ENCODE assay signal across 22 mouse cellular contexts in genomic region chr1:47193001-47193400, GRCm38 (mm10).
DNase-seq lines count a peak whose midpoint lies in the region; ATAC-seq lines count a peak whose summit lies in the region.
"Had no signal": no experiment of that assay in that cellular context is flagged by ENCODE, and none has a peak within 500 bp of the region (broad histone marks: within the 10 kb centered on the region; RNA-seq: fewer than 3 reads in every experiment).

No protein-coding gene starts in this region.

- H3K4me2 ChIP-seq in midbrain, embryonic 15.5 days = no peak overlapping the region
- H3K4me2 ChIP-seq: hindbrain, embryonic 12.5 days; midbrain, embryonic 13.5 days; neural tube, embryonic 13.5 days had no signal

- no peak overlapping the region for H3K27ac ChIP-seq in midbrain, embryonic 15.5 days
- H3K27ac ChIP-seq: embryonic facial prominence, embryonic 10.5 days; heart, embryonic 10.5 days; hindbrain, embryonic 12.5 days; limb, embryonic 10.5 days; midbrain, embryonic 13.5 days; neural tube, embryonic 13.5 days had no signal

- DNase-seq in left cerebral cortex, adult 11 months (ENCODE audit: low spot score) = peak; percentile 59
- no peak for DNase-seq in left cerebral cortex, postnatal 4 days
- peak; percentile 33 for DNase-seq in layer of hippocampus, adult 9-10 months (ENCODE audit: low spot score)
- peak; percentile 49 to 92 for DNase-seq in left cerebral cortex, postnatal 25 days (ENCODE audit: low spot score in 2 of 2)
- no peak for DNase-seq in T-cell, adult 2 months (ENCODE audit: low spot score)
- DNase-seq in spleen, postnatal 10 days (ENCODE audit: low spot score in 2 of 2) = no peak
- DNase-seq: adrenal gland, adult 2 months; cerebellum, adult 8-10 months; gastrocnemius, postnatal 25 days; kidney, adult 2 months; kidney, postnatal 25 days; liver, postnatal 0 days; lung, postnatal 10 days; thymus, postnatal 4 days had no signal

- H3K4me1 ChIP-seq in midbrain, embryonic 15.5 days = no peaks in the 10 kb centered on the region
- H3K4me1 ChIP-seq: embryonic facial prominence, embryonic 10.5 days; heart, embryonic 10.5 days; hindbrain, embryonic 12.5 days; limb, embryonic 10.5 days; midbrain, embryonic 13.5 days; neural tube, embryonic 13.5 days had no signal

- WGBS in midbrain, embryonic 15.5 days = 83% methylated on average over 4 of the region's 4 CpGs

- H3K27me3 ChIP-seq in midbrain, embryonic 15.5 days (replicated peaks) = no peaks in the 10 kb centered on the region
- H3K27me3 ChIP-seq: hindbrain, embryonic 12.5 days; midbrain, embryonic 13.5 days; neural tube, embryonic 13.5 days had no signal

- intact Hi-C loops in left cerebral cortex, postnatal 4 days (cut with DNase I) = no loop called here
- intact Hi-C loops in left cerebral cortex, postnatal 25 days (cut with DNase I) = loop anchor here (1.0 to 10.0 kb wide), 4 partner anchors 81 to 338 kb away; no protein-coding TSS in a partner anchor

- ATAC-seq in midbrain, embryonic 15.5 days (replicated peaks) = no peak
- ATAC-seq: inflammation-experienced regulatory T-cells, adult 6 months; liver, postnatal 0 days; midbrain, embryonic 13.5 days had no signal

- H3K4me3 ChIP-seq in midbrain, embryonic 15.5 days = no peak overlapping the region
- H3K4me3 ChIP-seq: embryonic facial prominence, embryonic 10.5 days; heart, embryonic 10.5 days; hindbrain, embryonic 12.5 days; limb, embryonic 10.5 days; midbrain, embryonic 13.5 days; neural tube, embryonic 13.5 days had no signal

- H3K9me3 ChIP-seq in midbrain, embryonic 15.5 days = no peaks in the 10 kb centered on the region
- H3K9me3 ChIP-seq: embryonic facial prominence, embryonic 10.5 days; heart, embryonic 10.5 days; hindbrain, embryonic 12.5 days; limb, embryonic 10.5 days; midbrain, embryonic 13.5 days; neural tube, embryonic 13.5 days had no signal

- no peak overlapping the region for H3K9ac ChIP-seq in midbrain, embryonic 15.5 days
- H3K9ac ChIP-seq: hindbrain, embryonic 12.5 days; liver, postnatal 0 days; midbrain, embryonic 13.5 days; neural tube, embryonic 13.5 days had no signal

- H3K36me3 ChIP-seq in midbrain, embryonic 15.5 days (replicated peaks) = no peaks in the 10 kb centered on the region
- H3K36me3 ChIP-seq: embryonic facial prominence, embryonic 10.5 days; heart, embryonic 10.5 days; hindbrain, embryonic 12.5 days; limb, embryonic 10.5 days; midbrain, embryonic 13.5 days; neural tube, embryonic 13.5 days had no signal

Comparison
In these comparisons a context has a peak if more than half of its experiments do, and no peak if none do; other contexts are left out.
1. DNase-seq: peak in left cerebral cortex, adult 11 months (single experiment), layer of hippocampus, adult 9-10 months (single experiment) and left cerebral cortex, postnatal 25 days (2 of 2); none in left cerebral cortex, postnatal 4 days (single experiment), T-cell, adult 2 months (single experiment) and spleen, postnatal 10 days (0 of 2).